Mouse (Mus musculus): ENCODE data around the gene Med26.

DNA sequence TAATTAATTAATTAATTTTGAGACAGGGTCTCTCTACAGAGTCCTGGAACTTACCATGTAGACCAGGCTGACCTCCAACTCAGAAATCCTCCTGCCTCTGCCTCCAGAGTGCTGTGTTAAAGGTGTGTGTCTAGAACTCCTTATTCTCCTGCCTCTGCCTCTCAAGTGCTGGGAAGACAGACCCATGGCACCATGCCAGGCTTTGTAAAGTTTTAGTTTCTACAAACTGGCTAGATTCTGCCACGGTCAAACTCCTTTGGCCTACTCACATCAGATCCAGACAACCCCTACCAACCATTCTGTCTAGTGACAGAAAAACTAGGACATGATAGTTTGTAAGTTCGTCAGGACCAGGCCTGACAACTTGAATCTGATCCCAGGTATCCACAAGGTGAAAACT is 57.1 kb downstream of the Med26 start:
- TF ChIP-seq CTCF (IDR thresholded peaks at IDR 0.05; ENCODE audit: extremely low read depth, insufficient read depth, low read length) = no peak
- TF ChIP-seq POLR2A (IDR thresholded peaks at IDR 0.05; ENCODE audit: extremely low read depth, insufficient read depth, low read length) = no peak

All from cortical plate, adult 2 months (tissue).